Mouse (Mus musculus): ENCODE measurements at regions not wholly inside any gene's neighbourhood (a gene's known extent, or its start where the extent isn't known, plus 50 kb on each side); places are given as distances from the start of the nearest gene placed in this dataset.
A peak's percentile ranks its signal among the peaks of the same experiment; 100 is the strongest.

DNA sequence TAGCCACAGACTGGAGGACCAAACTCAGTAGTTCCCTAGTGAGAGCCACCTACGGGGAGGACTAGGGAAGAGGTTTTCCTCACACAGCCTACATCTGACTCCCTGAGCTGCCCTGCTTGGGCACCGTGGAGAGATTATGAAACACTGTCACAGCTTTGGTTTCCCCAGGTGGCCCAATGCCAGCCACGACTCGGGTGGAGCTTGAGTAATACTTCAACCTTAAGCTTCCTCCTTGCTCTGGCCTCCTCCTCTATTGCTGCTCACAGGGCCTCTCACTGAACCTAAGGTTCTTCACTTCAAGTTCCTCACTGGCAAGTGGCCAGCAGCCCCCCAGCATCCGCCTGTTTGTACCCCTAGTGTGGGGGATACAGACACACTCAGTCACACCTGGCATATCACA is 224.9 kb upstream of the Rpl38 start:
- DNase-seq (ENCODE audit: low spot score in 2 of 2): peak in 1 of 2 experiments; percentile 15

DNA sequence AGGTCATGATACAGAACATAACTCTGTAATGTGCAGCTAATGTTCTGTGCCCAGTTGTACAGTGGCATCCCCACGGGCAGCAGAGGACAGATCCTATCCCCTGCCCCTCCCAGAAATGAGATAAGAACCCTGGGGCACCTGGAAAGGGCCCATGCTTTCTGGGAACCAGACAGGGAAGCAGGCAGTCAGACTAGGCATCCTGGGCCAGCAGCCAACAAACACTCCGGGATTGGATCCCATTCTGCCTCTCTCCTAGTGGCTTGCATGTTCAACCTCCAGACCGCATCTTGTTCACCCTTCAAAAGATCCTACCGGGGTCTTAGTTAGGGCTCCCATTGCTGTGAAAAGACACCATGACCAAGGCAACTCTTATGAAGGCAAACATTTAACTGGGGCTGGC is 229.0 kb upstream of the Rpl38 start:
- DNase-seq (ENCODE audit: low spot score in 2 of 2): no peak

- DNase-seq (ENCODE audit: low spot score in 2 of 2): no peak
These were observed 232.5 kb upstream of the Rpl38 start for GRCm38 (mm10) chr11:114435788-114436187.

- DNase-seq (ENCODE audit: low spot score in 2 of 2): no peak
These were observed 234.8 kb upstream of the Rpl38 start for GRCm38 (mm10) chr11:114433561-114433960.

DNA sequence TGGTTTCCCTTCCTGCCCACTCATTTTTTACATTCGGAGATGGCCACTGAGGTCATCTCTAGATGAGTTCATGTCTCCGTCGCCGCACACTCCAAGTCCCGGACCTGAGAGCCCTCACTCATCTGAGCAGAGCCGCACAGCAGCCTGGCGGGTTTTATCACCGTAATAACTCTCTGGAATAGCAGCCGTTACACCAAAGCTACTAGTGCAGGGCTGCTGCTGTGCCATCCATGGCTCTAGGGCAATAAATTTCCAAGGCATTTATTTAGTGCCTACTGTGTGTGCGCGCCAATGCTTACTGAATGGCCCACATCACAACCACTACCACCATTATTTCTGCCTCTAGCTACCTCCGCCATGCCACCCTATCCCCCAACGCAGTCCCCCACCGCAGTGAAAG is 242.9 kb upstream of the Rpl38 start:
- no peak for DNase-seq (ENCODE audit: low spot score in 2 of 2)

GRCm38 (mm10) chr11:114423322-114423721 is 245.0 kb upstream of the Rpl38 start:
- no peak for DNase-seq (ENCODE audit: low spot score in 2 of 2)

GRCm38 (mm10) chr11:114419002-114419401 is 249.3 kb upstream of the Rpl38 start:
- no peak for DNase-seq (ENCODE audit: low spot score in 2 of 2)

DNA sequence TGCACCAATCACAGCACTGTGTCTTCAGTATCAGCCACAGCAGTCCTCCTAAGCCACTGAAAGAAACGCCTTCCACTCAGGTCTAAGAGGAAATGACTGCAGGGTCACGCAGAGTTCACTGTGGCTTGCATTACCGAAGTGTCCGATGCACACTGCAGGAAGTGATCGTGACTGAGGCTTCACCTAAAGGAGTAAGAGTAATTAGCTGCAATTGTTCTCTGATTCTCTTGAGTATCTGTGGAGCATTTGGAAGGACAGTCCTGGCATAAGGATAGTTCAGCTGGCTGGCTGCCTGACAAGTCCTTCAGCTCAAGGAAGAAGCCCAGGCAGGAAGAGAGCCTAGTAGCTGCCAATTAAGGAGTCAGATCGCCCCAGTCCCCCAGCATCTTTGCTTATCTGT is 252.2 kb upstream of the Rpl38 start:
- DNase-seq (ENCODE audit: low spot score in 2 of 2): no peak

DNA sequence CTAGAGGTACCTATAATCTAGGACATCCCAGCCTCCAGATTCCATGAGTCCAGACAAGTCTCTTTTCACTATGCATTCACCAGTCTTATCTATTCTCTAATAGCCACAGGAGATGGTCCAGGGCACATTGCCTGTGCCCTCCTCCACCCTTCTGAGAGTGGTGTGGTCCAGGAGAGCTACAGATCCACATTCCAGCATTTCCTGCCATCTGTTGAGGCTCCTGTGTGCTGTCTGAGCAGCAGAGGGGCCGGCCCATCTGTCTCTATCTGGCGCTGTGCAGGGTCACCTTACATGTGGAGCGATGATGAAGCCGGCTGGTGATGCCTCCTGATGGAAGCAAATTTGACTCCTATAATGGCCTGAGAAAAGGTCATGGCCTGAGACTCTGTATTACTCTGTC is 263.9 kb upstream of the Rpl38 start:
- DNase-seq (ENCODE audit: low spot score in 2 of 2): no peak

DNA sequence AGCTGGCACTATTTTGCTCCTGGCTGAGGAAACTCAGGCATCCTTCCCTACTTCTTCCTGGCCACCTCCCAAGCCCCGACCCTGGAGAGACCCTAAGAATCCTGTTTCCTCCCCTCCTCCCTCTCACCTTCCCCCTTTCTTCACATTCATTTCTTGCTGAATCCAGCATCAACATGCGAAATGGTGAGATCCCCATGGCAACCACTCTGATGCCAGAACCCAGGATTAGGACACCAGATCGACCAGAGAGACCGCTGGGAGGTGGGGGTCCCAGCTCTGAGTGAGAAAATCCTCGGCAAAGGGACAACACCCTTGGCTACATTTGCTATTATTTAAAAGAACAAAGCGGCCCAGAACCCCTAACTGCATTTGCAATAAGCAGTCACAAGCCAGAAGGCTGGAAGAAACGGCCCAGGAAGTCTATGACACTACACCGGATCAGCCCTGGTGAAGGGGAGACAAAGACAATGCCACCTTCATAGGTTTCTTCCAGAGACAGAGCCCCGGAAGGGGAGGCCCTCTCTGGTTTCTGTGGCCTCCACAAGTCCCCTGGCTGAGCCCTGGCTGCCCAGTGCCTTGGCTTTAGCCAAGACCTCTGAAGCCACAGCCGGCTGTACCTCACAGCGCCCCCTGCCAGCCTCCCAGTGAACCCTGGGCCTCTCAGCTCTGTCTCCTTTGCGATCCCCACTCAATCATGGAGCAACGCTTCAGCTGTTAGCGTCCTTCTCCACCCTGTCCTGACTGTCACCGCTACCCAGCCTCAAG is 265.6 kb upstream of the Rpl38 start:
- peak; percentile 27 to 54 for DNase-seq (ENCODE audit: low spot score in 2 of 2)

DNA sequence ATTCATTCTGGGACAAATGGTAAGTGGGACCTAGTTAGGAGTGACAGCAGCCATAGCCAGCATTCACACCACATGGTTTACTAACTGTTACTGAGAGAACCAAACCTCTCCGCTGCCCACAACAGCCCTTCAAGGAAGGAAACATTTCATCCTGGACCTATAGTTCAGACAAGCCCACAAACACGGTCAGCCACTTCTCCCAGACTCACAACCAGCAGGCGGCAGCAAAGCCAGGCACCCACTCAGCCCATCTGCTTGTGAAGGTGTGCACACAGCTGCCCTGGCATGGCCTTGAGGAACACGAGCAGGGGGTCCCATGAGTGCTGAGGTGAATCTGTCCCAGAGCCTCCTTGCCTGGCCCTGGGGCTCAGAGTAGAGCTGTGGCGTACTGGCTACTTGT is 267.6 kb upstream of the Rpl38 start:
- DNase-seq (ENCODE audit: low spot score in 2 of 2): no peak

- DNase-seq (ENCODE audit: low spot score in 2 of 2): no peak
These were observed 276.2 kb upstream of the Rpl38 start for GRCm38 (mm10) chr11:114392161-114392560.

GRCm38 (mm10) chr11:114391553-114391952 is 276.8 kb upstream of the Rpl38 start:
- DNase-seq (ENCODE audit: low spot score in 2 of 2): no peak

- no peak for DNase-seq (ENCODE audit: low spot score in 2 of 2)
These were observed 281.2 kb upstream of the Rpl38 start for GRCm38 (mm10) chr11:114387091-114387490.

- no peak for DNase-seq (ENCODE audit: low spot score in 2 of 2)
These were observed 288.9 kb upstream of the Rpl38 start for GRCm38 (mm10) chr11:114379411-114379824.

DNA sequence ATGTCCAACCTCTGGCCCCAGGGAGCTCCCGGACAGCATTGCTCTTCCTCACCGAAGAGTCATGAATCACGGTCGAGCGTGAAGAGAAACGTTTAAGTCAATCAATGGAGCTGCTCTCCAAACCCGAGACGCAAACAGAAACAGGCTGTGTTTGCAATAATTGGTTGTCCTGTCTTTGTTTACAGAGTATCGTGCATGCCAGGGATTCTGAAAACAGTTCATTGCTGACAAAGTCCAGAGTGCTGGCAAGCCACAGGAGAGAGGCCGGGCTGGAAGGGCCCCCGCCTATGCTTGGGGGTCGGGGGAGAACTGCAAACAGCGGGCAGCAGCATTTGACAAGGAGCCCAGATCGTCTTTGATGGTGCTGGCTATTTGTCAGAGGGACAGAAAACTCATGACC is 292.4 kb upstream of the Rpl38 start:
- DNase-seq (ENCODE audit: low spot score in 2 of 2): peak in 1 of 2 experiments; percentile 28

DNA sequence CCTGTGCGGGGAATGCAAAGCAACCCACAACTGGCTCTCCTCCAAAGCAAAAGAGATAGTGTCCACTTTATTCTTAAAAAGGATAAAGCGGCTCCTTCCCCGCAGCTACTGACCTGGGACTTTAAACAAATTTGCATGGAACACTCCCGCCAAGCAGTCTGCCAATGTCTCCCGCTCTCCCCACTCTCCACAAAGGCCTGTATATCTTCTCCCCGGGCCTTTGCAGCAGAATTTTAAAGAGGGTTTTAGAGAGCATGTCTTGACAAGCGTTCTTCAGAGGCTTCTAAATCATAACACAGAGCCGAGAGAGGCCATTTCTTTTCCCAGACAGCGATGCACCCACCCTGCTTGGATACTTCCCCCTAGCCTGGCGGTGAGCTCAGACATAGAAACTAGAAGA is 297.6 kb upstream of the Rpl38 start:
- no peak for DNase-seq (ENCODE audit: low spot score in 2 of 2)

DNA sequence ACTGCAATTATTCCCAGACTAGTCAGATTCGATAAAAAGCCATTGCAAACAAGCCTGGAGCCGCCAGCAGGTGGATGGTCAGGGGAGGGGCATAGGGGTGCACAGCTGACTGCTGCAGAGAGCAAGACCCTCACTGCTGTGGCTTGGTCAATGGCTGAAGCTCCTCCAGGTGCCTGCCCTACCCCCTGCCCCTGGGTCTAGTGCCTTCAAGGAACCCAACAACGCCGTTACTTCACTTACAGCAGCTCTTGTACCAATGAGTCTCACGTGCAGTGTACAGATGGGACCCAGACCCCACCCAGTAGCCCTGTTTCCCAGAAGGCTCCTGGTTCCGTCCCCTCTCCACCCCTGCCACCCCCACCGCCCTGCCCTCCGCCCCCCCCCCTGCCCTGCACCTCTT is 300.5 kb upstream of the Rpl38 start:
- no peak for DNase-seq (ENCODE audit: low spot score in 2 of 2)

GRCm38 (mm10) chr11:114360946-114361345 is 294.1 kb upstream of the Sdk2 start:
- no peak for DNase-seq (ENCODE audit: low spot score in 2 of 2)

DNA sequence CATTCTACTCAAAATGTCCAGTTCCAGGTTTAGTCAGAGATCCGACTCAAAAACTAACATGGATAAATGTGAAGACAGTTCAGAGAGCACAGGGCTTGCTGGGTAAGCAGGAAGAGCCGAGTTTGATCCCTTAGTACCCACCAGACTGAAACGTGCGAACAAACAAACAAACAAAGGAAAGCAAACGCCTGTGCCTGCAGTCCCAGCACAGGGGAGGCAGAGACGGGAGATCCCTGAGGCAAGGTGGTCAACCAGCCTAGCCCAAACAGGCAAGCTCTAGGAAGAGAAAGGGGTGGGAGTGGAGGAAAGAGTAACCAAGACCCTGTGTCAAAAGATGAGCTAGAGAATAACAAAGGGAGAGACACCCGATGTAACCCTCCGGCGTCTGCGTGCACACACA is 293.5 kb upstream of the Sdk2 start:
- DNase-seq (ENCODE audit: low spot score in 2 of 2): no peak

DNA sequence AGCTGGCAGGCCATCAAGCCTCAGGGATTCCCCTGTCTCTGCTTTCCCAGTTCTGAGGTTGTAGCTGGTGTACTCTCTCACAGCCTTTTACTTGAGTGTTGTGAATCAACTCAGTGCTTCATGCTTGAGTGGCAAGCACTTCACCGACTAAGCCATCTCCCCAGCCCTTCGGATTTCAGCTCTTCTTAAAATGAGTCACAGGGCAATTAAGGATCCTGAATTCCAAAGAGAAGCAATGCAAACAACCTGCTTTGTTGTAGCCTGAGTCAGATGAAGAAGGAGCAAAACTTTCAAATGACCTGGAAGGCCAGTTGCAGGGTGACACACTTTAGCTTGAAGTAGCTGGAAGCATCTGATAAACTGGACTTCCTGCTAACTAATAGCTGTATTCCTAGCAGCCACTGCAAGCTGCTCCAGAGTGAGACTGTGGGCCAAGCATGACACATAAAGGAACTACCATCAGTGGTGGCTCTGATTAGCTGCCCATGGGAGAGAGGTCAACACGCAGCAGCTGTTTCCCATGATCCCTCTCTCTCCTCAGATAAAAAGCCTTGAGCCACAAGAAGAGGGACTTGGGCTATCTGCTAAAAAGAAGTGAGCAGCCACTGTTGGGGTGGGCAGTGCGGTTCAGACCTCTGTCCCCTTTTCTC is 285.4 kb upstream of the Sdk2 start:
- no peak for DNase-seq (ENCODE audit: low spot score in 2 of 2)

- DNase-seq (ENCODE audit: low spot score in 2 of 2): no peak
These were observed 270.1 kb upstream of the Sdk2 start for GRCm38 (mm10) chr11:114336839-114337484.
